Mouse (Mus musculus) c-Kit-positive CD71-positive TER-119-negative erythroid progenitor cells, embryonic 14.5 days (primary cell): Measurements from ENCODE around the gene Tas2r138.
"Not testable (repeated sequence)": the region's sequence is repeated elsewhere in the genome, so short reads cannot be mapped to it uniquely, and the experiment has no call there.

Experiments
- DNase-seq: peaks from one replicate; pipeline ENCODE4 v3.0.0-alpha.2; 2013; ENCODE audit warnings: low read depth

Gene Tas2r138

DNA sequence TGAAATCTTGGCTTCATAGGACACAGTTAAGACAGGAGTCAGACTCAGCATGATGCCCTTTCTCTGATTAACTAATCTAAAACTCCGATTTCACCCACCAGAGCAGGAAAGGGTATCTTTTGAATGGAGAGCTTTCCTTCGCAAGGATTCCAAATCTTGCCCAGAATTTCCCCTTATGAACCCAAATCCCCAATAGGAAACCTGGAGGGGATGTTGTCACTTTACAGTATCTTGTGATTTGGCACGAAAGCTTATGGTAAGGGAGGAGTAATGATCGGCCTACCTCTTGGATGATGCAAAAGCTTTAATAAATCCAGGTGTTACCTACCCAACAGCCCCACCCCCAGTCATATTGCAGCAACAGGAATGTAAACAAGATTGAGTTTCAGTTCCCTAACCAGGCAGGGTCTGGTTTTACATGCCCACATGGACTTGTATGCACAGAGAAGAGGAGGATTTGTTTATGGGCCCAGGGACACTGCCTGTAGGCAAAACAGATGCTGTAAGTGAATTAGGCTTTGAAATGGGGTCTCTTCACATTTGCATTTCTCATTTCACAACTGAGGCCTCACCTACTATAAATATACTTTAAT, at the start of gene Tas2r138:
Gene Tas2r138 (minus strand): TSS at position 51 of the 593 bp plus-strand sequence.
- no peak for DNase-seq

DNA sequence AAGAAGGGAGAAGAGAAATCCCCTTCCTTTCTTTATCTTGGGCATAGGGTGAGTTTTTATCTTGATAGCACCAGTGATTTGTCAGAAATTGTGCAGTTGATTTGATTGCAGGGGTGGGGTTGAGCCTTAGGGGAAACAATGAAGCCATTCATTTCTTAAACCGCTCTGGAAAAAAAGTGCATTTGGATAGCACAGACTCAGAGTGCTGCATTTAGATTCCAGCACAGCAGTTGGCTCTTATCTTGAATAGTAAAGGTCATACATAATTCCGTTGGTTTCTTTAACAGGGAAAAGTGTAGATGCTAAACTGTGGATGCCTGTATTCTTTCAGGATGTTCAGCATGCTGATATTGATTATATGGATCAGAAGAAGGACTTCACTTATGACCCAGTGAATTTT, 47.8 kb upstream of the Tas2r138 start:
- DNase-seq: no peak

GRCm38 (mm10) chr6:40650953-40651352, 37.8 kb upstream of the Tas2r138 start:
- DNase-seq: no peak

DNA sequence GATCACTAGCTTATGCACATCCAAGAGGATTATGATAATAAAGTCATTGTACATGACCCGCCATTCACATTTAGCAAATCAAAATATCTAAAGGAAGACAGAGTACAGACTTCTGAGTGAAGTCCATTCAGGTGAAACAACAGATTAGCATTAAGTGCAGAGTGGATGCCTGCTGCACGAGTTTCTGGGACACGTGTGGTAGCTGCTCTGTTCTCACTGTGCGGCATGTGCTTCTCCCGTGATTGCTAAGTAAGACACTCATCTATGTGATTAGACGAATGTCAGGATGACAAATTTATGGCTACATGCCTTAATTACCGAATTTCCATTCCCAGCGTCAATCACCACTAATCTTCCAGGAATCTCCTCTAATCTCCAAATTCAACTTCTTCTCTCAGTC, 32.6 kb upstream of the Tas2r138 start:
- no peak for DNase-seq

- no peak for DNase-seq
These were observed 27.8 kb upstream of the Tas2r138 start for GRCm38 (mm10) chr6:40640710-40641538.

DNA sequence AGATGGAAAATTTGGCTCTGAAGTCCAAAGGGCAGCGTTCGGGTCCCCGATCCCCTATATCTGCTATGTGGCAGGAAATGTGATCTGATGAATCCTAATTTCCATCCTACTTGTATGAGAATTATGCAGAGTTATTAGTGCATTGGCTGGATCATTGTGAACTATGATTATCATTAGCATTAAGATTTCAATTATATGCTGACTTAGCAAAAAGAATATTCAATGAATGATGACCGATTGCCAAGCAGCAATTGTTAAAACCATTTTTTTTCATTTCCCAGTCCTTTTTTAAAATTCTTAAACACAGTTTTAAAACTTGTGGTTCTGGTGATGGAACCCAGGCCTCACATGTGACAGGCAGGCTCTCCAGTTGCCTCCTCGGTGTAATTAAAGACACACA, 24.6 kb upstream of the Tas2r138 start:
- DNase-seq: no peak

- DNase-seq: no peak
These were observed 22.4 kb upstream of the Tas2r138 start for GRCm38 (mm10) chr6:40635559-40635958.

GRCm38 (mm10) chr6:40634640-40635071, 21.5 kb upstream of the Tas2r138 start:
- no peak for DNase-seq

DNA sequence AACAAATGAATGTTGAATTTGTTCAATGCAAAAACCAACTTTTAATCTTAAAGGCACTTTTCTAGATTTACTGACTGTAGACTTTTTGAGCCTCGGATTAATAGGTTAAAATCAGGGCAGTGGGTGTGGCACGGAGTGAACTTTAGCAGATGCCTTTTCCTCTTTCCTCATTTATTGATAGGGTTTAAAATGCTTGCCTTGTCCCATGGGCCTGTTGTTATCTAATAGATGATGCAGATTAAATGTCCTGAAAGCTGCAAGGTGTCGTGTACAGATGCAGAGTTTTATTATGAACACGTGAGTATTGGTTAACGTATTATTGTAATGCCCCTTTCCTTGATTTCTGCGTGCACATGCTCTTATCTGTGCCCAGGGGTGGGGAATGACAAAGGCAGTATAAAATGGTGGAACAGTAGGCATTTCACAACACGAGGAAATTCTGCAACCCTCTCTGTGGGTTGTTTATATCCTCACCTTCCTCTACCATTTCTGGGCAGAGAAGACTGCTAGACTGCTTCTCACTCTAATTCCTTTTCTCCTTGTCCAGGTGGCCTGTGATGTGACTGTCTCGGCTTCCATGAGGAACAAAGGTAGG, 15.4 kb upstream of the Tas2r138 start, which contains the start of gene Mgam:
Gene Mgam (plus strand): TSS at position 426 of the 595 bp plus-strand sequence.
- DNase-seq: no peak

DNA sequence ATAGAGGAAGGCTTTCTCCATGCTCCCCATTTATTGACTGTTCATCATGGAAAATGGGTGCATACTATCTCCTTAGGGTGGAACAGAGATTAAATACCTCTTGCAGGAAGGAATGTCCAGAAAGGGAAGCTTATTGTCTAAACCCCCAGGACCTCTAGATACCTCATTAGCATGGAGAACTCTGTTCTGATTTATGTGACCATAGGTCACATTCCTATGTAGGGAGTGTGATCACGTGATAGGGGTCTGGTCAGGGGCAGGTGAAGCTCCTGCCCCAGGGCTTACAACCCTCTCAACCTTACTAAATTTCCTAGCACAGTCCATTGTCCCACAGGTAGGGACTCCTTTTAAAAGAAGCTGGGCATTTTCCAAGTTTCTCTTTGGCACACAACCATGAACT, 13.0 kb upstream of the Tas2r138 start:
- no peak for DNase-seq

GRCm38 (mm10) chr6:40617965-40618364, 4.9 kb upstream of the Tas2r138 start:
- peak; percentile 4 for DNase-seq

DNA sequence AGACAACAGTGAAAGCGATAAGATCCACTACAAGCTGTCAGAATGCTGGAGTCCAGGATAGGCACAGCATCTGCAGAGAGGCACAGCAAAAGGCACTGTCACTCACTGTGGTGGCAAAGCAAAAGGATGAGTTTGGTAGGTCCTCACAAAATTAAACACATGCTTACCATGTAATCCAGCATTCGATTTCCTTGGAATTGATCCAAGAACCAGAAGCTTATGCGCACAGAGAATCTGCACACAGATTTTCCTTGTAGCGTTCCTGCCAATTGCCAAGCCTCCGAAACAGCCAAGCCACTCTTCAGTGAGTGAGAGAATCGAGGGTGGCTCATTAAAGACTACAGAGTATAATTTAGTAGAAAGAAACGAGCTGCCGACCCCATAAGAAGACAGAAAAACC, 2.9 kb downstream of the Tas2r138 start:
- no peak for DNase-seq

- no peak for DNase-seq
These were observed 5.7 kb downstream of the Tas2r138 start for GRCm38 (mm10) chr6:40607431-40607830.

DNA sequence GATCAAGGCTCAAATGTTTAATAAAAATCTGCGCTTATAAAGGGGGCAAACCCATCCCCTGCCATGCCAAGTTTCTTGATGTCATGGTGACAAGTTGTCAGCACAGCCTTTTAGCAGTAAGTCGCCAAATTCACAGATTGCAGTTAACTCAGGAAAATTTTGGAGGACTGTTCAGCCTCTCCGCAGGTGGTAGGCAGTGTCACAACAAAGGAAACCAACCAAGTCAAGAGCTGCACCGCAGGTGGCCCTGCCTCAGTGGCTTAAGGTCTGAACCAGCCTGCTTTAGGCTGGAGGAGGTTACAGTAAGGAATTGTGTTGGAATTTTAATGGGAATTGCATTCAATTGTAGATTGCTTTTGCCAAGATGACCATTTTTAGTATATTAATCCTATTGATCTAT, 14.6 kb downstream of the Tas2r138 start:
- not testable (repeated sequence) for DNase-seq

GRCm38 (mm10) chr6:40594804-40595550, 18.1 kb downstream of the Tas2r138 start:
- no peak for DNase-seq

DNA sequence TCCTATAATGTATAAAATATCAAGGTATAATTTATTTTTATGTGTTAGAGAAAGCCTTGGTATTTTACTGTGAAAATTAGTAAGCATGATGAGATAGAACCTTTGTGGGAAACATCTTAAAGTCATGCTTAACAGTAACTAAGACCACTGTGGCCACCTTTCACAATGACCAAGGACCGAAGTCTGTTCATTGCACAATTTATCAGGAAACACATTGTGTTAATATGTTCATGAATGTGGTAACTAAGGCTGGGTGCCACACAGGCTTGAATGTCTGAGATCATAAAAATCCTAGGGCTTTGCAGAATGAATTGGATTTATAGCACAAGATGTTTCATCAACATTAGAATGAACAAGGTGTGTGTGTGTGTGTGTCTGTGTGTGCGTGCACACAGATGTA, 24.8 kb downstream of the Tas2r138 start:
- no peak for DNase-seq

DNA sequence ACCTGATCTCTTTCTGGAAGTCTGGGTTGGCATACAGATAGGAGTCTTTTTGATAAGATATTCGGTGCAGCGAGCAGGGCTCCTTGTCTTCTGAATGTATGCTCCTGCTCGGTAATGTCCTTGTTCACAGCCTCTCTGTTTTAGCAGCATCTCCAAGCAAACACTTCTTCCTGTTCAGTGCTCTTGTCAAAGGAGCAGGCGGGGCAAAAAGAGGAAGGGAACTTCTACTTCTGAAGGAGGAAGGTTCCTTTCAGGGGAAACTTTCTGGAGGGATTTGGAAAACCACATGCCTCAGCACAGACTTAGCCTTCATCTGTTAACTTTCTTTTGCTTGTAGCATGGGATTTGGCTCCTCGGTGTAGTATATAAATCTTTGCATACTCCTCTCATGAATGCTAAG, 27.5 kb downstream of the Tas2r138 start, which contains the start of gene Clec5a:
Gene Clec5a (minus strand): TSS at position 177 of the 400 bp plus-strand sequence.
- DNase-seq: no peak

GRCm38 (mm10) chr6:40584336-40584735, 28.8 kb downstream of the Tas2r138 start:
- no peak for DNase-seq

DNA sequence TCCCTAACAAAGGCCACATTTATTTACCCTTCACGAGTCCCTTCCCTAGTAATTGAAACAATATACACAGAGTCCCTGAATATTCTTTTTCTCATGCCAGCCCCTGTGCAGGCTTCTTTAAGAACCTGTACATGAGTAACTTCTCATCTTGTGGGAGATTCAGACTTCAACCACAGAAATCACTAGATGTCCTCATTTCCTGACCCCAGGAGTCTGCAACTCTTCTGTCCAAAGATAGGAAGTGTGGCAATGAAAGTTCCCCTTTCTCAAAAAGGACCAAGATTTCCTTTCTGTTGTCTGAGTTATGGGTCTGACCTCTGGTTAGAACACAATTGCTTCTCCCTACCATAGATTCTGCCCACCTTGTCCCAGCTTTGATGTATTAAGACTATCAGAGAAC, 36.8 kb downstream of the Tas2r138 start:
- DNase-seq: no peak

GRCm38 (mm10) chr6:40573618-40574017, 39.5 kb downstream of the Tas2r138 start:
- no peak for DNase-seq

- DNase-seq: no peak
These were observed 43.9 kb downstream of the Tas2r138 start, which contains the start of gene Olfr460 for GRCm38 (mm10) chr6:40569187-40569586. Gene Olfr460, plus strand, starts transcription at chr6:40569487.
